Mouse (Mus musculus): Measurements from ENCODE around the gene Unc45a.

The Unc45a gene

GRCm38 (mm10) chr7:80283226-80283918 is 57.4 kb downstream of the Unc45a start:
- DNase-seq (ENCODE audit: extremely low spot score, low spot score) = no peak

- DNase-seq (ENCODE audit: extremely low spot score, low spot score) = no peak
Observed at GRCm38 (mm10) chr7:80281646-80282045, 59.2 kb downstream of the Unc45a start.

GRCm38 (mm10) chr7:80280998-80281397 is 59.8 kb downstream of the Unc45a start:
- DNase-seq (ENCODE audit: extremely low spot score, low spot score) = no peak

- DNase-seq (ENCODE audit: extremely low spot score, low spot score) = no peak
Observed at GRCm38 (mm10) chr7:80280032-80280431, 60.8 kb downstream of the Unc45a start.

GRCm38 (mm10) chr7:80276374-80276773 is 64.4 kb downstream of the Unc45a start:
- no peak for DNase-seq (ENCODE audit: extremely low spot score, low spot score)

All from neural tube, embryonic 10.5 days (tissue).